Comparison of ENCODE assay signal across 23 mouse cellular contexts in genomic region chrX:166383606-166384005, GRCm38 (mm10).
"Had no signal": no experiment of that assay in that cellular context is flagged by ENCODE, and none has a peak within 500 bp of the region (broad histone marks: within the 10 kb centered on the region; RNA-seq: fewer than 3 reads in every experiment).

No protein-coding gene starts in this region.

- H3K4me1 ChIP-seq: liver, embryonic 12.5 days; liver, embryonic 15.5 days; lung, embryonic 15.5 days; midbrain, embryonic 10.5 days; midbrain, embryonic 13.5 days; neural tube, embryonic 13.5 days; stomach, embryonic 15.5 days had no signal

- H3K9ac ChIP-seq: liver, embryonic 12.5 days; liver, embryonic 15.5 days; lung, embryonic 15.5 days; midbrain, embryonic 13.5 days; neural tube, embryonic 13.5 days; stomach, embryonic 15.5 days had no signal

- ATAC-seq: liver, embryonic 12.5 days; midbrain, embryonic 13.5 days; midbrain, embryonic 16.5 days had no signal

- H3K27ac ChIP-seq: left cerebral cortex, adult 2 months; liver, embryonic 12.5 days; liver, embryonic 15.5 days; lung, embryonic 15.5 days; midbrain, embryonic 10.5 days; midbrain, embryonic 13.5 days; neural tube, embryonic 13.5 days; stomach, embryonic 15.5 days had no signal

- H3K36me3 ChIP-seq: liver, embryonic 12.5 days; liver, embryonic 15.5 days; lung, embryonic 15.5 days; stomach, embryonic 15.5 days had no signal

- H3K4me3 ChIP-seq: left cerebral cortex, adult 2 months; liver, embryonic 12.5 days; liver, embryonic 15.5 days; lung, embryonic 15.5 days; megakaryocyte, embryonic 14.5 days; midbrain, embryonic 10.5 days; midbrain, embryonic 13.5 days; myocyte; neural tube, embryonic 13.5 days; stomach, embryonic 15.5 days had no signal

- H3K9me3 ChIP-seq: liver, embryonic 12.5 days; liver, embryonic 15.5 days; lung, embryonic 15.5 days; megakaryocyte, embryonic 14.5 days; midbrain, embryonic 10.5 days; midbrain, embryonic 13.5 days; neural tube, embryonic 13.5 days; stomach, embryonic 15.5 days had no signal

- H3K27me3 ChIP-seq: lung, embryonic 15.5 days; stomach, embryonic 15.5 days had no signal

- DNase-seq: kidney, postnatal 14 days; kidney, postnatal 4 days; layer of hippocampus, postnatal 36 days; lung, adult 18-20 months; lung, postnatal 10 days; lung, postnatal 36 days; retina, postnatal 1 day; right cerebral cortex, postnatal 25 days; spleen, adult 18-20 months; thymus, adult 2 months; thymus, postnatal 14 days; thymus, postnatal 4 days had no signal

- H3K4me2 ChIP-seq: liver, embryonic 12.5 days; liver, embryonic 15.5 days; lung, embryonic 15.5 days; midbrain, embryonic 13.5 days; neural tube, embryonic 13.5 days; stomach, embryonic 15.5 days had no signal
